In the genomic region with DNA sequence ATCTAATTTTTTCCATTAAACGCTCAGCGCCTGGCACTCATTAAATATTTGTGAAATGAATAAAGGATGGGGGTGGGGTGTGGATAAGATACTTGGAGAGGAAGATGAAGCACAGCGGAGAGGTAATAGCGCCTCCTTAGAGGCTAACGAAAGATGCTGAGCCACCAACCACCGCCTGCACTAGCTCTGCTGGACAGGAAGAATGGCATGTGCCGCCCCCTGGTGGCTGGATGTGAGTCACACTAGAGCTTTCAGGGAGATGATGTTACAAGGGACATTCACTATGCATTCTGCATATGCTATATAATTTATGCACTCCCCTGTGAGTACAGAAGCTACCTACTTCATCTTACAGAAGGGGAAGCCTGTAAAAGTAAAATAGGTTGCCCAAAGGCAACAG, we compare ENCODE assay signal across 8 mouse cellular contexts. TPM values are rescaled to one million over a fixed set of nuclear protein-coding genes. Genes with fewer than 3 reads are reported as not detected.
DNase-seq lines count a peak whose midpoint lies in the region.

No protein-coding gene starts in this region.

- intact Hi-C loops in gastrocnemius, postnatal 36 days (cut with DNase I), result loop anchor here (1.0 kb wide), 1 partner anchor 33 kb away; no protein-coding TSS in a partner anchor

- DNase-seq in CD4-positive, CD25-positive, alpha-beta regulatory T cell, adult 2 months (ENCODE audit: low read depth, low spot score), result peak; percentile 94
- peak; percentile 79 for DNase-seq in NIH3T3 (ENCODE audit: low read depth)
- DNase-seq in cerebellum, adult 9-10 months, result peak; percentile 92
- DNase-seq in gastrocnemius, postnatal 36 days, result peak; percentile 88
- peak; percentile 78 for DNase-seq in large intestine, adult 2 months (ENCODE audit: low read depth, low spot score)
- DNase-seq in lung, postnatal 10 days, result peak; percentile 94
- DNase-seq in right cerebral cortex, postnatal 25 days, result peak; percentile 80
- DNase-seq in urinary bladder, postnatal 4 days (ENCODE audit: low spot score in 2 of 2), result peak; percentile 72 to 90

- WGBS in large intestine, adult 2 months, result 2% methylated on average over 7 of the region's 7 CpGs

RNA-seq across cellular contexts. Expression of a gene that starts 4.9 kb away (rescaled TPM):
- total RNA-seq in gastrocnemius, postnatal 36 days (2021), result 100 to 1,000 TPM; 170 to 172 TPM
- 11.4 and 14.7 TPM in 2 replicates for polyA plus RNA-seq in large intestine, adult 2 months (2012; rRNA removed)

RNA-seq across cellular contexts. Expression of a gene that starts 37.7 kb away (rescaled TPM):
- 10 to 100 TPM; 23.9 to 25.3 TPM for total RNA-seq in gastrocnemius, postnatal 36 days (2021)
- polyA plus RNA-seq in large intestine, adult 2 months (2012; rRNA removed), result 4.1 and 5.6 TPM in 2 replicates

Comparison
In these comparisons a context has a peak if more than half of its experiments do, and no peak if none do; other contexts are left out.
1. Peak in every context shown above with its lines: DNase-seq.